In the genomic region with DNA sequence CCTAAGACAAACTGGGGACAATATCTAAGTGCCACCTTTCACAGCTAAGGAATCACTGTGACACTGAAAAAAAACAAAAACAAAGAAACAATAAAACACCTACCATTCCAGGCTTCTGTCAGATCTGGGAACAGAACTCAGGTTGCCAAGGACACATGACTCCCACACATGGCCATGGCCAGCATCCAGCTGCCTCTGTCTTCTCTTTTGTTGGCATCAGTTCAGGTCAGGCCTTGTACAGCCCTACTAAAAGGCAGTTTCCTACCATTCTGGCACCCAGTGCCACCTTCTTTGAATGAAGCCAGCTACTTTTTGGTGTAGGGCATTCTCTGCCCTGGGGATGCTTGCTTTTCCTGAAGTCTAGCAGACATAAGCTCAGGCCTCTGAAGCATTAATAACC, we compare ENCODE assay signal across 12 mouse cellular contexts.
A peak's percentile ranks its signal among the peaks of the same experiment; 100 is the strongest.
DNase-seq lines count a peak whose midpoint lies in the region; ATAC-seq and TF ChIP-seq lines count a peak whose summit lies in the region.
"Had no signal": no experiment of that assay in that cellular context is flagged by ENCODE, and none has a peak within 500 bp of the region (broad histone marks: within the 10 kb centered on the region; RNA-seq: fewer than 3 reads in every experiment).

No protein-coding gene starts in this region.

- no peaks in the 10 kb centered on the region for H3K36me3 ChIP-seq in forebrain, embryonic 14.5 days (ENCODE audit: control insufficient read depth, insufficient read depth, low read length)
- H3K36me3 ChIP-seq in forebrain, embryonic 13.5 days (ENCODE audit: poor library complexity, severe bottlenecking), result no peaks in the 10 kb centered on the region
- no peaks in the 10 kb centered on the region for H3K36me3 ChIP-seq in stomach, postnatal 0 days (ENCODE audit: control insufficient read depth, insufficient read depth, low read length)
- no peaks in the 10 kb centered on the region for H3K36me3 ChIP-seq in forebrain, embryonic 11.5 days (ENCODE audit: control insufficient read depth, insufficient read depth, low read length)
- H3K36me3 ChIP-seq: embryonic facial prominence, embryonic 12.5 days; heart, embryonic 15.5 days; limb, embryonic 13.5 days; stomach, embryonic 15.5 days had no signal

- H3K4me1 ChIP-seq in forebrain, embryonic 14.5 days (ENCODE audit: control insufficient read depth, insufficient read depth, low read length), result peaks cover 6% of the 10 kb centered on the region; the same call in 1 of the 2 replicates
- peaks cover 19% of the 10 kb centered on the region for H3K4me1 ChIP-seq in forebrain, embryonic 13.5 days
- H3K4me1 ChIP-seq in stomach, postnatal 0 days (replicated peaks; ENCODE audit: control insufficient read depth, insufficient read depth), result peaks cover 5% of the 10 kb centered on the region
- 0 out of 2 replicates have a peak, but pooled peaks cover 4% of the 10 kb centered on the region for H3K4me1 ChIP-seq in forebrain, embryonic 11.5 days (replicated peaks; ENCODE audit: control insufficient read depth, insufficient read depth, low read length)

- no peaks in the 10 kb centered on the region; the same call in 1 of the 2 replicates for H3K9me3 ChIP-seq in forebrain, embryonic 14.5 days (replicated peaks; ENCODE audit: control insufficient read depth, low read length)
- H3K9me3 ChIP-seq in forebrain, embryonic 13.5 days (replicated peaks), result no peaks in the 10 kb centered on the region
- no peaks in the 10 kb centered on the region for H3K9me3 ChIP-seq in stomach, postnatal 0 days (ENCODE audit: control insufficient read depth, low read length)
- no peaks in the 10 kb centered on the region for H3K9me3 ChIP-seq in forebrain, embryonic 11.5 days (ENCODE audit: control insufficient read depth, low read length)
- H3K9me3 ChIP-seq: embryonic facial prominence, embryonic 12.5 days; heart, embryonic 15.5 days; limb, embryonic 13.5 days; stomach, embryonic 15.5 days had no signal

- no peak for TF ChIP-seq EP300 in stomach, postnatal 0 days (optimal IDR thresholded peaks at IDR 0.05)

- TF ChIP-seq CTCF in stomach, postnatal 0 days (IDR thresholded peaks at IDR 0.05; ENCODE audit: low read depth), result no peak

- H3K4me3 ChIP-seq in forebrain, embryonic 14.5 days (ENCODE audit: low read depth, low read length), result no peak overlapping the region
- H3K4me3 ChIP-seq in forebrain, embryonic 13.5 days, result no peak overlapping the region
- H3K4me3 ChIP-seq in stomach, postnatal 0 days (ENCODE audit: low read depth, low read length), result no peak overlapping the region
- H3K4me3 ChIP-seq in forebrain, embryonic 11.5 days (ENCODE audit: low read depth, low read length), result no peak overlapping the region
- H3K4me3 ChIP-seq: embryonic facial prominence, embryonic 12.5 days; heart, embryonic 15.5 days; limb, embryonic 13.5 days; stomach, embryonic 15.5 days had no signal

- H3K9ac ChIP-seq in forebrain, embryonic 14.5 days (ENCODE audit: low read length), result no peak overlapping the region
- H3K9ac ChIP-seq in forebrain, embryonic 13.5 days, result no peak overlapping the region
- no peak overlapping the region for H3K9ac ChIP-seq in stomach, postnatal 0 days (ENCODE audit: low read length)
- no peak overlapping the region for H3K9ac ChIP-seq in forebrain, embryonic 11.5 days (ENCODE audit: low read length)
- H3K9ac ChIP-seq: embryonic facial prominence, embryonic 12.5 days; heart, embryonic 15.5 days; limb, embryonic 13.5 days; stomach, embryonic 15.5 days had no signal

- H3K27ac ChIP-seq in forebrain, embryonic 14.5 days (ENCODE audit: low read depth, low read length), result no peak overlapping the region
- H3K27ac ChIP-seq in forebrain, embryonic 13.5 days, result no peak overlapping the region
- H3K27ac ChIP-seq in stomach, postnatal 0 days (replicated peaks), result no peak overlapping the region
- H3K27ac ChIP-seq in forebrain, embryonic 11.5 days (ENCODE audit: low read depth, low read length), result no peak overlapping the region
- H3K27ac ChIP-seq: embryonic facial prominence, embryonic 12.5 days; heart, embryonic 15.5 days; limb, embryonic 13.5 days; stomach, embryonic 15.5 days had no signal

- H3K27me3 ChIP-seq in forebrain, embryonic 14.5 days (replicated peaks; ENCODE audit: control insufficient read depth, insufficient read depth, low read length), result no peaks in the 10 kb centered on the region
- H3K27me3 ChIP-seq in forebrain, embryonic 13.5 days, result 0 out of 2 replicates have a peak, but pooled peaks cover 5% of the 10 kb centered on the region
- no peaks in the 10 kb centered on the region for H3K27me3 ChIP-seq in stomach, postnatal 0 days (ENCODE audit: control insufficient read depth, insufficient read depth, low read length)
- H3K27me3 ChIP-seq in forebrain, embryonic 11.5 days (ENCODE audit: control insufficient read depth, insufficient read depth, low read length), result no peaks in the 10 kb centered on the region
- H3K27me3 ChIP-seq: embryonic facial prominence, embryonic 12.5 days; heart, embryonic 15.5 days; limb, embryonic 13.5 days; stomach, embryonic 15.5 days had no signal

- peak; percentile 50 for DNase-seq in forebrain, embryonic 14.5 days (ENCODE audit: low spot score)
- DNase-seq in right cerebral cortex, adult 18-20 months, result peak; percentile 7
- DNase-seq in right cerebral cortex, postnatal 25 days, result no peak
- peak; percentile 45 for DNase-seq in kidney, adult 9 months
- peak; percentile 67 for DNase-seq in testis, postnatal 14 days (ENCODE audit: low spot score)
- DNase-seq in stomach, postnatal 0 days (ENCODE audit: low spot score), result no peak
- DNase-seq in forebrain, embryonic 11.5 days (ENCODE audit: low spot score), result no peak

- no peak for ATAC-seq in forebrain, embryonic 14.5 days
- ATAC-seq in forebrain, embryonic 13.5 days, result no peak
- ATAC-seq in stomach, postnatal 0 days (ENCODE audit: low FRiP score, low TSS enrichment), result no peak
- ATAC-seq in forebrain, embryonic 11.5 days (replicated peaks; ENCODE audit: low FRiP score), result no peak

- H3K4me2 ChIP-seq in forebrain, embryonic 14.5 days (ENCODE audit: low read length), result no peak overlapping the region
- no peak overlapping the region for H3K4me2 ChIP-seq in forebrain, embryonic 13.5 days
- H3K4me2 ChIP-seq in stomach, postnatal 0 days (replicated peaks; ENCODE audit: low read depth), result no peak overlapping the region
- no peak overlapping the region for H3K4me2 ChIP-seq in forebrain, embryonic 11.5 days (ENCODE audit: low read depth, low read length, severe bottlenecking)
- H3K4me2 ChIP-seq: embryonic facial prominence, embryonic 12.5 days; heart, embryonic 15.5 days; limb, embryonic 13.5 days; stomach, embryonic 15.5 days had no signal

Comparison
In these comparisons a context has a peak if more than half of its experiments do, and no peak if none do; other contexts are left out.
1. DNase-seq: peak in forebrain, embryonic 14.5 days (single experiment), right cerebral cortex, adult 18-20 months (single experiment), kidney, adult 9 months (single experiment) and testis, postnatal 14 days (single experiment); none in right cerebral cortex, postnatal 25 days (single experiment), stomach, postnatal 0 days (single experiment) and forebrain, embryonic 11.5 days (single experiment).